Mouse (Mus musculus): Measurements from ENCODE around the gene Akap8. TPM values are rescaled to one million over a fixed set of nuclear protein-coding genes. Genes with fewer than 3 reads are reported as not detected.

The Akap8 gene
- total RNA-seq, 2 experiments from 2014 or later, result 29.3 to 30.5 TPM

DNA sequence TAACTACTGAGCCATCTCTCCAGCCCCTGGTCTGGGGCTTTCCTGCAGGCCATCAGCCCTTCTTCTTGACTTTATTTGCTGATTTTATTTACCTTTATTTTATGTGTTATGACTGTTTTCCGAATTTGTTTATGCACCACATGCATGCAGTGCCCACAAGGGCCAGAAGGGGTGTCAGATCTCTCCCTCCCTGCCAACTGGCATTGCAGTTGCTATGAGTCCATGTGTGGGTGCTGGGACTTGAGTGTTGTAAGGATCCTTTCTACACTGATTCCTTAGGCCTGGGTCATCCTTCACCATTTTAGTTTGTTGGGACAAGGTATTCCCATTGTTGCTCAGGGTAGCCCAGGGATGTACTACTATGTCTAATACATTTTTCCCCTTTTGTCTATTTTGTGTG lies 22.9 kb downstream of the Akap8 start:
- intact Hi-C loops (cut with DNase I; ENCODE audit: low total_unique reads), result no loop called here
- DNase-seq, result no peak

DNA sequence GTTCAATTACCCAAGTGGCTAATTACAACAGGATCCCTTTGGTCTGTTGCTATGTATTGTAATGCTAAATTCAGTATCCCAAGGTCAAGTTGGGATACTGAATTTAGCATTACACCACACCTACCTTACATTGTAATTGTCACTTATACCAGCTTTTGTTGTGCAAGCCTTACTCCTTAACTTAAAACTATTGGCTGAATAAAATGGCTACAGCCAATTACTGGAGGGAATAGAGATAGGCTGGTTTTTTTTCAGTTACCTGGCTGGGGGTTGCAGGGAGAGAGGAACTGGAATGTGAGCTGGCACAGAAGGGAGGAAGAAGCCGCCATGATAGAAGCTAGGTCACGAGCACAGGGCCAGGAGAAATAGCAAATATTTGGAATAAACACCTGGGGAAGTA lies 25.1 kb downstream of the Akap8 start:
- intact Hi-C loops (cut with DNase I; ENCODE audit: low total_unique reads), result no loop called here
- DNase-seq, result no peak

DNA sequence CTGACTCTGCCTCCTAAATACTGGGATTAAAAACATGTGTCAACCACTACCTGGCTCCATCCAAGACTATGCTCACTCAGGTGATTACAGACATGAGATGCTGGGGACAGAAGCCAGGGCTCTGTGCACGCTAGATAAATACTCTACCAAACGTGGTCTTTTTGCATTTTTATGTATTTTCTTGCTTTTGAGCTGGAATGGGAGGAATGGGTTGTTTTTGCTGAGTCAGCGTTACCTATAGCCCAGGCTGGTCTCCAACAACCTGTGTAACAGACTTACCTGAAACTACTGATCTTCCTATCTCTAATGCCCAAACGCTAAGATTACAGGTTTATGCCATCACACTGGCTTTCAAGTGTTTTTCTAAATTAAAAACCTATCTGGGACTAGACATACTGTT lies 25.9 kb downstream of the Akap8 start:
- intact Hi-C loops (cut with DNase I; ENCODE audit: low total_unique reads), result no loop called here
- DNase-seq, result no peak

DNA sequence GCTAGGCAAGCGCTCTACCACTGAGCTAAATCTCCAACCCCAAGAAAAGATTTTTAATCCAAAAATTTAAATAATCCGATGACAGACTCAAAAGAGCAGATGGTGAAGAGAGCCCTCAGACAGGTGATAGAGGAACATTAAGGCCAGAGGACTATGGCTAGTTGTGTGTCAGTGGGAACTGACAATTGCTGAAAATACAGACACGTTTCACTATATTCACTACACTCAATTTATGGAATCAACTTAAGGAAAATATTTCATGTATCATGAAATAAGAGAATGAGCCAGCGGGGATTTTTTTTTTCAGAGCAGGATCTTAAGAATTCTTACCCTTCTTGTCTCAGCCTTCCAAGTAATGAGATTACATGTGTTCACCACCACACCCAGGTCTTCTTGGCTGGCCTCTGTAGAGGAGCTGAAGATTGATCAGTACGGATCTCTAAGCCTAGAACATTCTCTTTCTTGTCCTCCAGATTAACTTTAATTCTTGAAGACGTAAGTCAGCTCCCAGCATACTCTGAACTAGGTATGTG lies 35.8 kb downstream of the Akap8 start:
- intact Hi-C loops (cut with DNase I; ENCODE audit: low total_unique reads), result no loop called here
- DNase-seq, result no peak

DNA sequence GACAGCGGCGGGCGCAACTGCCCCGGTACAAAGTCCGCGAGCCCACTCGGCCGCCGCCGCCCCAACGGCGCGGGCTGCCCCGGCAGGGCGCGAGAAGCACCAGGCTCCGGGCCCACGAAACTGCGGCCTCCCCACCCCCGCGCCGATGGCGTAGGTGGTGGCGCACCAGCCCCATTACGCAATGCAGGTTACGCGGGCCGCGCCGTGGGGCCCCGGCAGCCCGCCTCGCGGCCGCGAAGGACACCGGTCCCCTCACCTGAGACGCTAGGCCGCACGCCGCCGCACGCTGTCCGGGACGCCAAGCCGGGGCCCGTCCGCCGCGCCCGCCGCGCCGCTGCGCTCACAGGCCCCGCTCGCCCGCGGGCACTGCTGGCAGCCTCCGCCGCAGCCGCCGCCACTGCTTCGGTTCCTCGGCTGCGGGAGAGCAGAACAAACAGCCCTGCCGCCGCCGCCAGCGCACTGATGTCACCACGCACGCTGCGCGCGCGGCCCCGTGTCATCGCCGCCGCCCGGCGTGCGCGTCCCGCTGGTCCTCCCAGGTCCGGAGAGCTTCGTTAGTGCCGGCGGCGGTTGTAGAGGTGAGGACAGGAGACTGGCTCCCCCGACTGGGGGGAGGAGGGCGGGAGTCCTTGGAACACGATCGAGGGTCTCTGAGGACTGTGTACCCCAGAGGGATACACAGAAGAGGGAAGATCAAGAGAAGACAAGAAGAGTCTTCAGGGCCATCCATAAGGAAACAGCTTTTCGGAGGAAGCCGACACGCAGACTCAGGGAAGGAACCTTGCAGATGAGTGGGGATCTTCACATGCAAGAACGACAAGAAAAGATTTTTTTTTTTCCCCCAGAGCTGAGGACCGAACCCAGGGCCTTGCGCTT lies 36.5 kb downstream of the Akap8 start, which contains the start of gene Brd4:
Brd4 (minus strand) TSS at position 461 of the 876 bp plus-strand sequence.
- intact Hi-C loops (cut with DNase I; ENCODE audit: low total_unique reads), result no loop called here

DNA sequence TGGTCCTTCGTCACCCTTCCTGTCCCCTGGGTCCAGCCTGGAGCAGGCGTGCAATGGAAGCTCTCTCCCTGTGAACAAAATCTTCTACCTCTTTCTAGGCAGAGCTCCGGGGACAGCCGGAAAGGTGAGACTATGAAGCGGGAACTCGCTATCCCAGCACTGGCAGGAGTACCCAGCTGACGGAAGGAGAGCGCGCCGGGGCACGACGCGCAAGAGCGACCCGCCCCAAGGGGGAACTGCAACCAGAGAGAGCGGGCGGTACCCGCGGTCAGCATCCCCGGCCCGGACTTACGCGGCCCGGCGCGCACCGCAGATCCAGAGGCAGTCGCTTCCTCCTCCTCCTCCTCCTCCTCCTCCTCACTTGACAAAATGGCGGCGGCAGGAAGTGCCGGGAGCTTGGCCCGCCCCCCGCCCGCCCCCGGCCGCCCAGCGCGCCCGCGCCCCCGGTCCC lies 37.2 kb downstream of the Akap8 start:
- peak; percentile 57 for DNase-seq
- intact Hi-C loops (cut with DNase I; ENCODE audit: low total_unique reads), result no loop called here

More for the DNA sequence above, 36.5 kb downstream of the Akap8 start, which contains the start of gene Brd4:
- DNase-seq, result peak; percentile 91

DNA sequence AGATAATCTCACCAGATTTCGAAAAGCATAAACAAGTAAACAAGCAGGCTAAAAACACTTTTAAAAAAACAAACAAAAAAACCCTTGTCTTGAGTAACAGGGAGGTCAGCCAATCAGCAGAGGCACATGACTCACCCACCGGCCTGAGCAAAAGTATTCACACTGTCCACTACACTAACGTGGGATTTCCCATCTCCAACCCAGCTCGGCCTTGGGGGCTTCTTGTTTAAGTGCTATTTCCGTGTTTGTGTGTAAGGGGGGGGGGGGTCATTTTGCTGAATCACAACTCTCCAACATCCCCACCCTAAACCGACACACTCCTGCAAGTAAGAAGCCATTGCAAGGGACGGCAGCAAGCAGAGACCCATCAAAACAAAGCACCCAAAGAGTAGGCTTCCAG lies 37.7 kb downstream of the Akap8 start:
- intact Hi-C loops (cut with DNase I; ENCODE audit: low total_unique reads), result no loop called here
- DNase-seq, result no peak

DNA sequence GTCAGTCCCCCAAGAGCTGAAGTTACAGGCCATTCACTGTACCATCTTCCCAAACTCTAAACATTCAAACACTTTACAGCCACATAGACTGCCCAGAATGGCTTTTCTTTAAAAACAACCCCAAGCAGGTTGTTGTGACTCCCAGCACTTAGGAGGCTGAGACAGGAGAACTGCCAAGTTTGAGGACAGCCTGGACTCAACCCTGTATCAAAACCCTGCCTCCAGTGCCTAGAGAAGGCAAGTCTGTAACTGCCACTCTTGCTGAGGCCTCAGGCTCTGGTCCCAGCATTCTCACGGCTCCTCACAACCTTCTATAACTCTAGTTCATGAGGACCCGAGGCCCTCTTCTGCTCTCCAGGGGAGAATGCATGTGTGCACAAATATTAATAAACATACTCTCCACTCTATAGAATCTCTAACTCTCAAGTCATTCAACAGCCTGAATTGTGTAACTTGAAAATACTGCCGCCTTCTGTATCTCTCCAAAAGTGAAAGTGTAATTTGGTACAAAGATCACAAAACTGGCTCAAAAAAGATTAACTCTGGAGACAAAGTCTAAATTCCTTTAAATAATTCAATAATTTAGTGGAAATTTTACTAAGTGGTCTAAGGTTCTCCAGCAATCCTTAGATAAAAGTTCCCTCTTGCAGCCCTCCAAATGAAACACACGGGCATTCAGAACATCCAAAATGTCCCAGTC lies 39.3 kb downstream of the Akap8 start:
- no peak for DNase-seq
- intact Hi-C loops (cut with DNase I; ENCODE audit: low total_unique reads), result no loop called here

DNA sequence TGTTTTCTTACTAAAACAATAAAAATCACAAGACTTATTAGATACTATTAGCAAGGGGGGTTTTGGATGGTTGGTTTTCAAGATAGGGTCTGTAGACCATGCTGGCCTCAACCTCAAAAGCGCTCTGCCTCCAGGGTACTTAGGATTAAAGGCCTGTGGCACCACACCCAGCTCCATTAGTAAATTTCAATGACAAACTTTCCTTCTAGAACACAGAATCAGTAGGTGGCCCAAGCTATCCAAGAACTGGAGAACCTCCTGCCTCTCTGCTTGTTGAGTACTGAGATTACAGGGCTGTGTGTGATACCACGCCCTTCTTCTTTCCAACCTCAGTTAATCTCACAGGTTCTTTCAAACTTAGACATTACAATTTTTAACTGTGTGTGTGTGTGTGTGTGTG lies 39.9 kb downstream of the Akap8 start:
- intact Hi-C loops (cut with DNase I; ENCODE audit: low total_unique reads), result no loop called here
- DNase-seq, result no peak

DNA sequence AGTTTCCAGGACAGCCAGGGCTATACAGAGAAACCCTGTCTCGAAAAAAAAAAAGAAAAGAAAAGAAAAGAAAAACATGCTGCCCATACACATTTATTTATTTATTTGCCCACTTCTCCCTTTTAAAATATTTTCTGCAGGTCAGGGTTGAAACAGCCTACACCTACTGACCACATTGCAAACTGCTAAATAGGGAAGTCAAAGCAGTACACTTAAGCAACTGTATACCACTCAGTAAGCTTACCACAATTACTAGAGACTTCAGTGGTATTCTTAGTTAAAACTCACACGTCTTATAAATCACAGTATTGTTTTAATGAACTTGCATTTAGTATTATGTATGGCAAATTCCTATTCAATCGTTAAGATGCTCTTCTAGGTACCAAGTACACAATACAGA lies 40.5 kb downstream of the Akap8 start:
- intact Hi-C loops (cut with DNase I; ENCODE audit: low total_unique reads), result no loop called here
- no peak for DNase-seq

DNA sequence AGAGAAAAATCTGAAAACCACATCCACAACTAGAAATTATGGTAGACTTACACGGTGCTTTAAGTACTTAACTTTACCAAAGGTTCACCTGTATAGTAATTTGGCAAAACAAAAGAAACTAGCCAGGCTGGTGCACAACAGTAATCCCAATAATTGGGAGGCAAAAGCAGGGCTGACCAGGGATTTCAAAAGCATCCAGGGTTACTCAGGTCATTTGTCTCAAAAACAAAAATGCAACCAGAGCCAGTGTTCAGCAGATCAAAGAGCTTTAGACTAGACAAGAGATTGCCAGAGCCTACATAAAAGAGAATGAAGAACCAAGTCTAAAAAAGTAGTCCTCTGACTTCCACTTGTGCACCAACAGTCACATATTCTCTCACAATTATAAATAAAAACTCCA lies 43.8 kb downstream of the Akap8 start:
- intact Hi-C loops (cut with DNase I; ENCODE audit: low total_unique reads), result no loop called here
- no peak for DNase-seq

DNA sequence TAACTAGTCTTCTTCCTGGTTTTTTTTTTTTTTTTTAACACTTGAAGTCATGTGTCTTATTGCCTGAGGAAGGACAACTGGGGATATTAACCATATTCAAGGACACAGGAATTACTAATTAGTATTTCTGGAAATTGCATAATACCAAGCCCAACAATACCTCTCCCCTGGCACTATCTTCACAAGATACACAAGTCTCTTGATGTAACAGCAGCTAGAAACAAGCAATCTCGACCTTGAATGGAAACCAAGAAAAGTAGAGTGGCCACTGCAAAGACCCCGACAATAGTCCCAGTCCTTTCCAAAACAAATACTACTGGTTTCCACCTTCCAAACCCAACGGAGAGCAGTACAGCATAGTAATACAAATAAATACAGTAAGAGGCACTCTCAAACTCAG lies 45.5 kb downstream of the Akap8 start:
- intact Hi-C loops (cut with DNase I; ENCODE audit: low total_unique reads), result no loop called here
- no peak for DNase-seq

DNA sequence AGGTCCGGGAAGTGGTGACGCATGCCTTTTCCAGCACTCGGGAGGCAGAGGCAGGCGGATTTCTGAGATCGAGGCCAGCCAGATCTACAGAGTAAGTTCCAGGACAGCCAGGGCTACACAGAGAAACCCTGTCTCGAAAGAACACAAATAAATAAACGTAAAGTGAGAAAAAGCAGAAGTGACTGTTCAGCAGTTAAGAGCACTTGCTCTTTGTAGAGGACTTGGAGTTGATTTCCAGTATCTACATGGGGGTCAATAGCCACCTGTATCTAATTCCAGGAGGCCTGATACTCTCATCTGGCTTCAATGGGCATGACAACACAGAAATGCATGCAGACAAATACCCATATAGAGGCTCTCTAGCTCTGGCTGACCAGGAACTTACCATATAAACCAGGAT lies 51.9 kb downstream of the Akap8 start:
- intact Hi-C loops (cut with DNase I; ENCODE audit: low total_unique reads), result no loop called here
- DNase-seq, result no peak

DNA sequence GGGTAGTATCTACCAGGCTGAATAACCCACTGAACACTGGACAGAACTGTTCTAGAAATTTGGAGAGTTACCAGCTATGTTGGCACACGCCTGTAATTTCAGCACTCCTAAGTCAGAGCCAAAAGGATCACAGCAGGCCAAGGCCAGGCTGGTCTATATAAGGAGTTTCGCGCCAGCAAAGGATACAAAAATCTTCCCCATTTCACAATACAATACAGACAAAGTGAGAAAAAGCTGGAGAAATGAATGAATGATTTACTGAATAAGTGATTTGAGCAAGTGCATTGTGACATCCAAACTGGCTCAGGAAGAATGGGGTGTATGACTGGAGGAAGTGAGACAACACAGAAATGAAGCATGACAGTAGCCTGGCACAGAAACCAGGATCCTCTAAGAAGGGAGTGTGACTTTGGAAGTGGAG lies 52.5 kb downstream of the Akap8 start:
- intact Hi-C loops (cut with DNase I; ENCODE audit: low total_unique reads), result no loop called here
- no peak for DNase-seq

DNA sequence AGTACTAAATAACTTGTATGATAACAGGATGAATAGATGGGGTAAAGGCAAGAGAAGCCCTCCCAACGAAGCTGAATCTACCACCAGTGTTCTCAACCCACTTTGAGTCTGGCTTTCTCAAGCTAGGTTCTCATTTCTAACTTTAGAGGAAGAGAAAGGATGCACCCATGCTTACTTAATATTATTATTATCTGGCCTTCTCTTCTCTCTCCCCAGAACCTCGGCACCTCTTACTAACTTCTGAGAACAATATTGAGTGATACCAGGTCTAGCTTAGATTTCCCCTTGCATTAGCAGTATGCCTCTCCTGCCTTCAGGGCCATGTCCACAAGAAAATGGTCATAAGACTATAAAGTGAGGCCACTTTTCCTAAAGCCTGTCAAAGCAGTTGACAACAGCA lies 52.9 kb downstream of the Akap8 start:
- DNase-seq, result no peak
- intact Hi-C loops (cut with DNase I; ENCODE audit: low total_unique reads), result no loop called here

DNA sequence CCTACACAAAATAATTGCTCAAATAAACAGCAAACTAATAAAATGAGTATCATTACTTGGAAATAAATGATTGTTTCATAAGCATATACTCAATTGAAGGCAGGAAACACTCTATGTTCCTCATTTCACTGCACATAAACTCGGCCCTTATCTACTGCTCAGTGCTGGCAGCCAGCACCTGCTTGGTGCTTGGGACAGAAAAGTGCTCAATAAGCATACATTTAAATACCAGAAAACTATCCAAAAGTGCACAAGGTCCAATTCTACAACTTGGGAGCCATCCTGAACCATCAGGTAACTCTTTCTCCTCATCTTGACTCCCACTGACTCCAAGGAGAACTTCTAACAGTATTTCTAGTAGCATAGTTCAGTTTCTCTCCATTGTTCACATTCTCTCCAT lies 53.4 kb downstream of the Akap8 start:
- DNase-seq, result no peak
- intact Hi-C loops (cut with DNase I; ENCODE audit: low total_unique reads), result no loop called here

DNA sequence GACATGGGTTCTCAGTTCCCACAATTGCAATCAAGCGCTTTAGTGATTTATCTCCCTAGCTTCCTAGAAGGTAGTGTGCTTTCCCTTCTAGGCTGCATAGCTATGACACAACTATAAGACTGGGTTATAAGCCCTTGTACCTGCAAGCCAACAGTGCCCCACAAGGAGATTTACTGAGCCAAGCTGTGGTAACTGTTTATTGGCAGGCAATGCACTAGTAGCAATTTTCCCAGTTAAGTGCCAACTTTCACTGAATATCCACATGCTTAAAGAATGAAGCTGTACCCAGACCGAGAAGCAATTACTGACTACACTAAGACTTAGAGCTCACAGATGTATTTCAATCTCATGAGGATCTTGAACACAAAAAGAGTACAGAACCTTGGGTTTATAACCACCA lies 57.4 kb downstream of the Akap8 start:
- DNase-seq, result no peak
- intact Hi-C loops (cut with DNase I; ENCODE audit: low total_unique reads), result no loop called here

DNA sequence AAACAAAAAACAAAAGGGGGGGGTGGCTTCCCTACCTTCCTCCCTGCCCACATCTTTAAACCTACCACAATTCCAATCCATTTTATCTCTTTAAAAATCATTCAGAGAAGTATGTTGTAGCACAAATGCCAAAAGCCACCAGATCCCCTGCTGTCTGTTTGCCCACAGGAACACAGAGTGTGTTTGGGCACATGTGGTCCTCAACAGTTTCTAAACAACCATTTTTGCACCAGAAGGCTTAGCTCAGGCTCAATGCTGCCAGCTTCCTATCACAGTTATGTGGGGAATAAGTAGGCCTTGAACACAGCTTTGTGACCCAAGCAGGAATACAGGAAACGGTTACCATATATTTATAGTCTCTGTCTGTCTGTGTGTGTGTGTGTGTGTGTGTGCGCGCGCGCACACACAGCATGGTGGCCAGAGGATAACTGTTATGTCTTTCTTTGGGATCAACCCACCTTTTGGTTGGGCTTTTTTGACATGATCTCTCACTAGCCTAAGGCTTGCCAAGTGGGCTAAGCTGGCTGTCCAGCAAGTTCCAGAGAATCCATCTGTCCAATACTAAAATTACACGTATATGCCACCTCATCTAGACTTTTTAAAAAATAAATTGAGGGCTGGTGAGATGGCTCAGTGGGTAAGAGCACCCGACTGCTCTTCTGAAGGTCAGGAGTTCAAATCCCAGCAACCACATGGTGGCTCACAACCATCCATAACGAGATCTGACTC lies 58.0 kb downstream of the Akap8 start:
- intact Hi-C loops (cut with DNase I; ENCODE audit: low total_unique reads), result no loop called here
- DNase-seq, result no peak

DNA sequence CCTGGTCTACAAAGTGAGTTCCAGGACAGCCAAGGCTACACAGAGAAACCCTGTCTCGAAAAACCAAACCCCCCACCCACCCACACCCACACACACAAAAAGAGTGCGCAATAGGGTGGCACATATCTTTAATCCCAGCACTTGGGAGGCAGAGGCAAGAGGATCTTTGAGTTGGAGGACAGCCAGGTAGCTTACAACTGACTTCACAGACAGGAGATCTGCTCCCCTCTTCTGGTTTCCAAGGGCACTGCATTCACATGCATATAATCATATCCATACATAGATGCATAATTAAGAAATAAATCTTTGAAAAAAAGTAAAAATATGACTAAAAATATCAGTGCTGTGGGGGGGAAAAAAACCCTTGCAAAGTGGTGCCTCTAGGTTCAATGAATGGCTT lies 62.2 kb downstream of the Akap8 start:
- DNase-seq, result no peak
- intact Hi-C loops (cut with DNase I; ENCODE audit: low total_unique reads), result no loop called here

DNA sequence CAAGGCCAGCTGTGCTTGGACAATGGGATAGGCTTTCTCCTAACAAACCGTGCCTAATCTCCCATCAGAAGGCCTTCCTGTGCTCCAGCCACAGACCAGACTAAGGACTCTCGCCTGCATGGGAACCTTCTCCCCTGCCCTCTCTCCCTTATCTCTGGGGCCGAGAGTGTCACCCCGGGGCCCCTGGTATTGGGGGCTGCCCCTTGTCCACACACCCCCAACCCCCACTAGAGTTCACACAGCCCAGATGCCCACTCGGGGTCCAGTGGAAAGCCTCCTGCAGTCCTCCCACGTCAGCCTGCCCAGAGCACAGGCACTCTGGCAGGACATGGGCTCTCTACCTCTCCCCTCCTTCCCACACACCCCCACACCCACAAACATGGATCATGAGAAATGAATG lies 63.1 kb downstream of the Akap8 start:
- intact Hi-C loops (cut with DNase I; ENCODE audit: low total_unique reads), result no loop called here
- no peak for DNase-seq
